Mouse (Mus musculus): ENCODE results near the gene Napsa.
A peak's percentile ranks its signal among the peaks of the same experiment; 100 is the strongest.

Gene Napsa

DNA sequence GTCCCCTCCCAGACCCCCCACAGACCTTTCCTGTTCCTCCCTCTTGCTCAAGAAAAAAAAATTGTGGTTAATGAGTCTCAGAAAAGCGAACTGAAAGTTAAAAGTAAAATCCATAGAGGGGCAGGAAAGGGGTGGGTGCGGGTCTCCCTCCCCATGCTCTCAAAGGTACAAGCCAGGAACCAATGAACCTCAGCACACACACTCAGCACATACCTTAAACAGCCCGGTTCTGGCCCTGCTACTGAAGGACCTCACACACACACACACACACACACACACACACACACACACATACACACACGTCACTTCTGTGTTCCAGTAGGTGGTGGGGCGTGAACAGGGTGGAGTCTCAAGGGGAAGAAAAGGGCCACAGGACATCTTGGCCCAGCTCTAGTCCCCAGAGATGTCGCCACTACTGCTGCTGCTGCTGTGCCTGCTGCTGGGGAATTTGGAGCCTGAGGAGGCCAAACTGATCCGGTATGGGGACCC lies at the start of gene Napsa:
Napsa (plus strand) TSS at position 168 of the 489 bp plus-strand sequence.
- no peak for DNase-seq (ENCODE audit: low spot score)

DNA sequence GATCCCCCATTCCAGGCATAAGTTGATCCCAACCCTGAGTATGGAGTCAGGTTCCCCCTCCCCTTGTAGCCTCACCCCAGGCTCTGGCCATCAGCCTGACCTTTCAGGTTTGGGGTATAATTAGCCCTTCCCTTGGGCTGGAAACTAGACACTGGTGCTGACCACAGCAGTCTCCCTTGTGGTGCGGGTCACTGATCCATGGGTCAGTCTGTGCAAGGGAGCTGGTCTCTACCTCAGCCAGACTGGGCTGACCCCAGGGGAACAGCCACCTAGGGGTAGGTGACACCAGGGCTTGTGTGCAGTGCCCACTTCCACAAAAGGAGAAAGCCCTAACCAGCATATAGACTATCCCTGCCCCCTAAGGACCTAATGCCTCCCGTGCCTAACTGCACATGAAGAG lies 49.1 kb upstream of the Napsa start:
- DNase-seq (ENCODE audit: low spot score) = no peak

DNA sequence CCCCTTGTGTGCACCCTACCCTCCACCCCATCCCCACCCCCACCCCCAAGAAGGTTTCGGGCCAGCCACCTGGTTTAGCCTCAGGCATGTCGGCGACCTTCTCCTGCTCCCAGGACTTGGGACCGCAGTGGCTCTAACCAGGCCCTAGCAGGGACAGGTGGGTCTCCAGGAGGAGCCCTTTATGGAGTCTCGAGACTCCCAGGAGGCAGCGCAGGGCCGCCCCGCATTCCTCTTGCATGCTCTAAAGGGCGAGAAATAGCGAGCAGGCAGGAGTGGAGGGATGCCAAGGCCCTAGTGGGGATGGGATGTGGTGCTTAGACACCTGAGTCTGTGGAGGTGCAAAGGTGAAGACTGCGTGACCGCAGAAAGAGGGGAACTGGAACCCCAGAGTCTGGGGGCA lies 47.7 kb upstream of the Napsa start, which contains the start of gene Mybpc2:
Mybpc2 (minus strand) TSS at position 155 of the 400 bp plus-strand sequence.
- DNase-seq (ENCODE audit: low spot score) = no peak

DNA sequence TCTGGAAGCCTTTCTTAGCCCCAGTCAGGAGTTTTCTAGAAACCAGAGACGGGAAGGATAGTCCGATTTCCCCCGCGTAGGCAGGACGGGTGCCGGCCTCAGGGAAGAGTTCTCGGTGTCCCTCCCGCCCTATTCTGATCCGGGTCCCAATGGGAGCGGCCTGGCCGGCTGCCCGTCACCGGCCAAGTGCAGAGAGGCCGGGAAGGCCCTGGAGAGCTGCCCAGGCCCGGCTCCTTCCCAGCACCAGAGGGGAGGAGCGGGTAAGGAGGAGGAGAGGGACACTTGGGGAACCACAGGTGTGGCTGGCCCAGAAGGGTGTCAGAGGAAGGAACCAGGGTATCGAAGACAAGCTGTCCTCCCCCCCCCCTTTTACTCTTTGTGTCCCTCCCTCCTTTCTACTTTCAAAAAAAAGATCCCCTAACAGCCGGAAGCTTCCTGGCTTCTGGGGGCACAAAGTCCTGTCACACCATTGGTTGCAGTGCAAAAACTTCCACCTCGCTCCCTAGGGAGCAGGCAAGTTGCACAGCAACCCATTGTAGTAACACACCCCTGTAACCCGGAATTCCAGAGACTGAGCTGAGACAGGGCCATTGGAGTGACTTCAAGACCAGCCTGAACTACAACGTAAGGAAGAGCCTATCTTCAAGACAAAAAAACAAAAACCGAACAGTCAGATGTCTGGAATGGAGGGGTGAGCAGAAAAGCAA lies 46.9 kb upstream of the Napsa start:
- peak; percentile 71 for DNase-seq (ENCODE audit: low spot score)

DNA sequence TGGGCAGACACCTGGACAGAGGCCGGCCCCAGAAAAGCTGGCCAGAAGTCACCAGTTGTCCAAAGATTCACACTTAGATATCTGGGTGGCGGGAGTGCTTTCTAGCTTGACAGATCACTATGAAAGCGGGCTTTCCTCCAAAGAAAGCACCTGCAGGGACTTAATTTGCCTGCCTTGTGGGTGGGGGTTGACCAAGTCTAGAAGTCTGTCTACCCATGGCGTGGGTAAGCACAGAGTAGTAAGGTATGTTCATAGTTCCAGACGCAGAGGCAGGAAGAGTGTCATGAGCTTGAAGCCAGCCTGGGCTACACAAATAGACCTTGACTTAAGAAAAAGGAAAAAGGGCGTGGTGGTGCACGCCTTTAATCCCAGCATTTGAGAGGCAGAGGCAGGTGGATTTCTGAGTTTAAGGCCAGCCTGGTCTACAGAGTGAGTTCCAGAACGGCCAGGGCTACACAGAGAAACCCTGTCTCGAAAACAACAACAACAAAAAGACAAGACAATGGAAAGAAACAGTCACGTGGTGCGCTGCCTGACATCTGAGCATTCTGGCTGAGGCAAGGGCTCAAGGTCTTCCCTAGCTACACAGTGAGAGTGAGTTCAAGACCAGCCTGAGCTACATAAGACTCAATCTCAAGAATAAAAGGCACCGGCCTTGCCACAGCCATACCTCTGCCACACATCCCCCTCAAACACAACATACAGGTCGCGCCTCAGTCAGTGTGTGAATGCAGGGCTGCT lies 45.6 kb upstream of the Napsa start:
- no peak for DNase-seq (ENCODE audit: low spot score)

DNA sequence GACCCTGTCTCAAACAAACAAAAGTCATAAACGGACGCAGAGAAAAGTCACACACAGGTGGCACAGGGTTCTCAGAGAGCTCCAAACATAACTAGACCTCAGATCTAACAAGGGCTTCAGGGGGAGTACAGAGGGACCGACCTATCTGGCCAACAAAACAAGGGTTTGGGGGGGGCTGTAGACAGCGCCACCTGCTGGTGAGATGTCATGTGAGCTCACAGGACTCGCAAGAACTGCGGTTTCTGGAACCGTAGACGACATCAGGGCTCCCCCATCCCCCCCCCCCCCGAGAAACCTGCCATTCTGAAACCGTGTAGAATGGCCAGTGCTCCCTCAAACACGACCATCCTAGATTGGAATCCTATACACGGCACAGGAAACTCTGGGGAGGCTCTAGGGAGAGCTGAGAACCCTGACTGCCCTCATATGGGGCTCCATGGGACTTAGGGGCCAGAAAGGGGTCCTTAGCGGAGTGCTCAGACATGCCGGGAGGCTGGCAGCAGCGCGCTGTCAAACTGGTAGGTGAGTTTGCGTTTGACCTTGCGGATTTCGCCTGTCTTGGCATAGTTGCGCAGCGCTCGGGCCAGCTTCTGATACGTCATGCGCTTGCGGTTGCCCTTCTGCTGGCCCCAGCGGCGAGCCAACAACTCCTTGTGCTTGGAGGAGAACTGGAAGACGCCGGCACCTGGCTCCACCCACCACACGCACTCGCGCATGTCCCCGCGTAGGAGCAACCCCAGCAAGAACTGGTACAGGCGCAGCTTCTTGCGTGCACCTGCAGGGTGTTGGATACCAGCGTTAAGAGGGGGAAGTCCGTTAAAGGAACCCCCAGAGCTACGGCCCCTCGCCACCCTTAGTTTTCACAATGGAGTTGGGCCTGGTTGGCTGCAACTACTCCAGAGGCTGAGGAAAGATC lies 44.4 kb upstream of the Napsa start:
- peak; percentile 44 for DNase-seq (ENCODE audit: low spot score)

DNA sequence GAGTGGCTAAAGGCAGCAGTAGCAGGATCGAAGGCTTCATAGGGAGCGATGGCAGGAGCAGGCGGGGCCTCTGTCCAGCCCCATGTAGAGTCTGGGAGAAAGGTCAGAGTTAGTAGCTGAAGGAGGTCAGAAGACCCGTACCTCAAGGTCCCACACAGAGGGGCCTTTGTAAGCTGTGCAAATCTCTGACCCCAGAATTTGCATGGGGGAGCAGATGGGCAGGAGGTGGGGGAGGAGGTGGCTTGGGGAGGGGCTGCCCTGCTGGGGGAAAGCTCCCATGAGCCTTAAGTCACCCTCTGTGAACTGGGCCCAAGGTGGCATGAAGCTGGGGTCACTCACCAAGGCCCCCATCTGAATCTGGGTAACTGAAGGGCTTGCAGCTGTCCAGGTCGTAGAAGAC lies 42.7 kb upstream of the Napsa start:
- no peak for DNase-seq (ENCODE audit: low spot score)

DNA sequence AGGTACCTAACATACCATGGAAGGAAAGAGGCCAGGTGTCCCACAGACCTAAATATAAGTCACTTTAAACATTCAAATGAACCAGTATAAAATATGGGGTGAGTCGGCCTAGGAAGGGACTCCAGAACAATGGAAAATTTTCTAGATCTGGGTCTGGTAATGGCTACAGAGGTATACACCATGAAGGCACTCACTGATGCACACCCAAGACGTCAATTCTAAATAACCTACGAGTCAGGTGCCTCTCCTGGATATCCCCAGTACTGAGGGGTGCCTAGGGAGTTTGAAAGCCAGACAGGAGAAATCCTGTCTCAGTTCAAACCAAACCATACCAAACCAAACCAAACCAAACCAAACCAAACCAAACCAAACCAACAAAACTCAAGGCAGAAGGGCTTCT lies 41.7 kb upstream of the Napsa start:
- DNase-seq (ENCODE audit: low spot score) = no peak

DNA sequence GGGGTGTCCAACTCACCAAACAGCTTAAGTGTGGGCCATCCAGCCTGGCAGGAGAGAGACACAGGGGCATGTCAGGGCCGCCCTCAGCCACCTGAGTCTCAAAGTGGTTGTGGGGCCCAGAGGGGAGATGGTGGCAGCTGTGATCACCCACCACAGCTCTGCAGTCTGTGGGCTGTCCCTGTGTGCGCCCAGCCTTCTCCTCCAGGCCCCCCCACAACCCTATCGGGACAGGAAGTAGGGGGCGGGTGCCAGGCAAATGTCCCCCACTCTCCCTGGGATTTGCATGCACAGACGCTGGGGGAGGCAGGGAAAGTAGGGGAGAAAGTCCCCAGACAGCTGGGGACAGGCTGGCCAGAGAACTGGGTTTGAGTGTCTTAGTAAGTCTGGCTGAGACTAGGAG lies 41.0 kb upstream of the Napsa start:
- no peak for DNase-seq (ENCODE audit: low spot score)

DNA sequence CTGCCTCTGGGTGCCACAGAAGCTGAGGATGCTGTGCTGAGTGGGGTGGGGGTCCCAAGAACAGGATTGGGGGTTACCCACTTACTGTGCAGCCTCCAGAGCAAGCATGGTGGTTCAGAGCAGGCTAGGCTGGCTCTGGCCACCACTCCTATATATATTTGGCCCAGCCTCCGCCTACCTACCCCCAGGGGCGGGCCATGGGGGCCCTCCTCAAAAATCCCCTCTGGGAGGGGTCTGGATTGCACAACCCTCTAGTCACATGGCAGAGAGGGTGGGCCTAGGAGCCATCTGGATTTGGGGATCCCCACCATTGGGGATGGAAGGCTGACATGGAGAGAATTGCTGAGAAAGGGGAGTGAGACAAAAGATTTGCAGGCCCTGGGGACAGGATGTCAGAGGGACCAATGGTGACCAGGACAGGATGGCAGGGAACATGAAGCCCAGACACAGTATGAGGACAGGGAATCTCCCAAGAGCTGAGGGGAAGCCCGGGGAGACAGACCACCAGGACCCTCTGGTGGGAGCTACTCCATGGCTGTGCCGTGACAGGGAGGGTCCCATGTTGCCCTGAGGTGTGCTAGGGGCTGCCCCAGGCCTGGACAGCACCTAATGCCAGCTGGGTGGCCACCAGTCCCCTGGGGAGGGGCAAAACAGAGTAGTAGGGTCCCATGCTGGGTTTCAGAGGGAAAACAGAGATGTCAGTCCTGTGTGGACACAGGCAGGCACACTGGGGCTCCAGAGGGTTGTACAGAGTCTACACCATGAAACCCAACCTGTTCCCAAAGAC lies 40.0 kb upstream of the Napsa start, which contains the start of gene Spib:
Spib (minus strand) TSS at position 126 of the 787 bp plus-strand sequence.
- no peak for DNase-seq (ENCODE audit: low spot score)

DNA sequence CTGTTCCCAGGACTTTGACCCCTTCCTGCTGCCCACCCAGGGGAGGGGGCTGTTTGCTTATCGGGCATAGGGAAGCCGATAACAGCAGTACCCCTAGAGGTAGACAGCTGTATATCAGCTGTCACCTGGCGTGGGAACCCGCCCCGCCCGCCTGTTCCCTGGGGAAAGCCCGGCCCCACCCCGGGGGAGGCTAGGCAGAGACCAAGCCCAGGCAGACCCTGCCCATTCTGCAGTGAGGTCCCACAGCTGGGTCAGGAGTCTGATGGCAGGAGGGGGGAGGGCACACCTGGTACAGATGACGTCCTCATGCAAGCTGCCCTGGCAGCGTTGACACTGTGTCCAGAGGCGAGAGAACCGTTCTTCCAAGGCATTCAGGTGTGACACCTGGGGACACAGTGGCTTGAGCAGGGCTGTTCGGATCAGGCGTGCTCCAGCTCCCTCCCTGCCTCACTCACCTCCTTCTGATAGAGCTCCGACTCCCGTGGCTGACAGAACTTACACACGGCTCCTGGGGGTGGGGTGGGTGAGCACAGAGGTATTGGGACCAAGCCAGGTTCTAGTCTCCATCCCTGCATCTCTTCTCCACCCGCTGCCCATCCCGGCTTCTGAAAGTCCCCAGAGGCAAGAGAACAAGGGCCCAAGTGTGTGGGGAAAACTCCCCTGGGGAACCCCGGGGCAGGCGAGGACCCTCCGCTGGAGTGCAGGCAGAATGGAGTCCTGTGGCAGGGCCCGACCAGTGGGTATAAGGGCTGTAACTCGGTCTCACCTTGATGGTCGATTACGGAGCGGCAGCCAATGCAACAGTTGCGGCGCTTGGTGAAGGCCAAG lies 39.0 kb upstream of the Napsa start:
- no peak for DNase-seq (ENCODE audit: low spot score)

DNA sequence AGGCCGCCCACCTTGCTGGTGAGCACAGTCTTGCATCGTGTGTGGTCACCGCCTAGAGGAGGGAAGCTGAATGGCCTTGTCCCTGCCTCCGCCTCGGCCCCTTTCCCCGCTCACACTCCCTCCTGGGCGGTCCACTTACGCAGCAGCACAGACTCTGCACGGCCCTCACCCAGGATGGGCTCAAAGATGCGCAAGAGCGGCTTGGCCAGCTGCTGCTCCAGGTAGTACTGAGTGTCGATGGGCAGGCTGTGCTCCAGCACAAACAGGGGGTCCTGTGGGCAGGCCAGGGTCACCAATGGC lies 38.5 kb upstream of the Napsa start:
- no peak for DNase-seq (ENCODE audit: low spot score)

DNA sequence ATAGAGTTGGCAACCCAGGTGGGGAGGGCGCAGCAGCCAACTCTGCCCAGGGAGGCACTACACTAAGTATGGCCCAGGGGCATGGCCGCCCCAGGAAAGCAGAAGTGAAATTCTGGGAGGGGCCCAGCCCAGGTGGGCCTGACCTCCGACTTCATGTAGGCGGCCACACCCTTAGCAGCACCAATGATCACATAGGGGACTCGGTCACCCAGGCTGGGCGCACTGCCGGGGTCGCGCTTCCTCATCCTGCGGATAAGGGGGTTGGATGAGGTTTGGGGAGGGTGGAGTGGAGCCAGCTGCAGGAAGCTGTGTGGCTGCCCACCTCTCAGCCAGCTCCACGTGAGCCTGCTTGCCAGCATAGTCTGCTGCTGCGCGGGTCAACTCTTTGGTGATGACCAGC lies 37.9 kb upstream of the Napsa start:
- no peak for DNase-seq (ENCODE audit: low spot score)

DNA sequence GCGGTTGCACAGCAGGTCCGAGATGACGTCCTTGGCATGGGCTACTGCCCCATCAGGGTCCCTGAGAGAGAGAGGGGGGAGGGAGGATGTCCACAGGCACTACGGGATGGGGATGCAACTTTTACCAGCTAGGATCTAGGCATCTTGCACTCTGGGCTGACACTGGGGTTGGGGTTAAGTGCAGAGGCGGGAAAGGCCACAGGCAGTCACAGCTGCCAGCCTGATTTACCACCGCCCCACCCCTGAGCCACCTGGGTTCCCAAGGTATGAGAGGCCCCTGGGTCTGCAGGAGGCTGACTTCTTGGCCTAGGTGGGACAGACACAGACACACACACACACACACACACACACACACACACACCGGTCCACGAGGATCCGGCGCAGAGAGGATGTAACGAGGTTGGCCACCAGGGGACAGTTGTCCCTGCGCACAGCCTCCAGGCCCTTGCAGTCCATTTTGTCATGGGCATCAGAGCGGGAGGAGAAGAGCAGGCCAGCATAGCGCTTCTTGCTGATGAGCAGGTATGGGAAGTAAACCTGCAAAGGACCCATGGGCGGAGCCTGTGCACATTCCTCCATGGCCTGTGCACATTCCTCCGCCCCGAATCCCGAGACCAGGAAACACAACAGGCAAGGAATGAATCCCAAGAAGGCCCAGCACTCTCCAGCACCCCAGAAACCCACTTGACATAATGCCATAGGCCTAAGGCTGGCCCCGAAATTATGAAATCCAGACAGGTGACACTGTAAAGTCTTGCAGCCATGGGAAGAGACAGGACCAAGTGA lies 37.3 kb upstream of the Napsa start:
- DNase-seq (ENCODE audit: low spot score) = no peak

DNA sequence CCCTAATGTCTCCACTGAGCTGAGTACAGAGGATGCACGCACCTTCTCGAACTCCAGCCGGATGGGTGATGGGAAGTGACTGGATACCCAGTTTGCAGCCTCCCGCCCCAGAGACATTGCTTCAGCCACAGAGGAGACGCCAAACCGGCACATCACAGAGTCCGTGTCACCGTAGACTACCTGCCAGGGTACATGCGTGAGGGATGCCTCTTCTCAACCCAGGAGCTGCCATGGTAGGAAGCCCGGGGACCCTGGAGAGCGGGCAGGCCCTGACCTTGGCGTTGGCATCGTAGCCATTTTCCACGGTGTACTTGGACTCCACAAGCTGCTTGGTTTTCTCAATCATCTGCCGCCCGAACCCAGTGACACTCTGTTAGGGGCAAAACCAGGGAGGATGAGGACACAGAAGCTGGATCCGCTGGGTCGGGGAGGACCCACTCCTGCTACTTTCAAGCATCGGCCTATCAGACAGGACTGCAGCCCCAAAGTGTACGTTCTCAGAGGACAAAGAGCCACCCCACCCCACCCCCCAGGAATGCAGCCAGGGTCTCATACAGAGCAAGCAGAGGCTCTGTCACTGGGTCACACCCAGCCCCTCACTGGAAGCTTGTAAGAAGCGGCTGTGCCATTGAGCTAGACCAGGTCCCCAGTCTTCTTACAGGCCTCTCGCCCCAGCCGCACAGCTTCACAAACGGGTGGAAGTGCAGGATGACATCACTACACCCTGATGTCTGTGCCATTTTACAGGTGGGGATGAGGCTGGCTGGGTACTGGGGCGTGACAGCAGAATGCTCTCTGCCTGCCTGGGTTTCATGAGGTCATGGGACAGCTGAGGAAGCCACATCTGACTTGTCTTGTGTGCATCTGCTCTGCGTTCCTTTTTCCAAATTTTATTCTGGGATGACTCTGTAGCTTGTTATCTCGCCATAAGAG lies 36.3 kb upstream of the Napsa start:
- DNase-seq (ENCODE audit: low spot score) = no peak

DNA sequence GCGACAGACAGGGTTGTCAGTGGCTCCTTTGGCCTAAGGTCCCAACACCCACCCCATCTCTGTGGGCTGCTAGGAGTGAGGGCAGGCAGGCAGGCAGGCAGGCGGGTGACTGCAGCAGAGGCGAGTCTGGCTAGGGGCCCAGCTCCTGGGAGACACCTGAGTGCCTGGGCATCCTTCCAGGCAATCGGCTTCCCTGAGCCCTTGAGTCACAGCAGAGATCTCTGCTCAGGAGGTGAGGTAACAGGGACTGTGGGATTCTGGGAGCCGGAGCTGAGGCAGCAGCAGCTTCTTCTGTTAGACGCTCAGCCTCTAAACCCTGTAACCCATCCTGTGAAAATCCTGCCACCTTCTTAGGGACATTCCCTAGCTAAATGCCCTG lies 35.6 kb upstream of the Napsa start:
- no peak for DNase-seq (ENCODE audit: low spot score)

DNA sequence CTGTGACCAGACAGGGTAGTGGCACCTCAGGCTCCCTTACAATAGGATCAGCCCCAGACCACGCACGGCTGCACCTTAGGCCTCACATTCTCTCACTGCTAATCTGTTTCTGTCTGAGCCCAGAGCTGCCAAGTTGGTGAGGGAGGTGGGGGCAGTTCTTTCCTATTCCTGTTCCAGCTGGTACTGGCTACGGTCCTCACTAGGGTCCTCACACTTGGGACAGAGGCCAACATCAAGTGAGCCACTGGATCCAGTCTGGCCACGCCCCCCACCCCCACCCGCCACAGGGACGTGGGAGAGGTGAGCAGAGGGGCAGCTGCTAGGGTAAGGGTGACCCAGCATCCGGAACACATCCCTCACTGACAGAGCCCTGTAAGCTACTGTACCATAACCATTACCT lies 35.2 kb upstream of the Napsa start:
- DNase-seq (ENCODE audit: low spot score) = no peak

DNA sequence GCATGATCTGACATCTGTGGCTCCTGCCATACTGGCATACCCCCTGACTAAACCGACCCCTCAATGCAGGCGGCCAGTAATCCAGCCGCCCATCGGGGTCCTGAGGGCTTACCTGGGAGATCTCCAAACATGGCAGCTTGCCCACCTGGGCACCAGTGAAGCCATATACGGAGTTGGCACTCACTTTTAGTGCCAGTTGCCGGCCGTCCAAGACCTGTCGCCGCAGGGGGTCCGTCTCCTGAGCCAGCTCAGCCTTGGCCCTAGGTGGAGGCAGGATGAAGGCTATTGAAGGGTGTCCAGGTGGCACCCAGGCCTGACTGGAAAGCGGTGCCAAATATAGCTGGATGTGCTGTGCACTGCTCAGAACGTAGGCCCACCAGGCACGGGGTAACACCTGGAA lies 34.7 kb upstream of the Napsa start:
- DNase-seq (ENCODE audit: low spot score) = no peak

Measured in ovary, postnatal 10 days (tissue).